Mouse (Mus musculus) gastrocnemius, postnatal 10 days (tissue): ENCODE results near the gene Tenm4. TPM values are rescaled to one million over a fixed set of nuclear protein-coding genes. Genes with fewer than 3 reads are reported as not detected.

Experiments
- DNase-seq: peaks from one replicate; pipeline ENCODE4 v3.0.0; 2021; ENCODE audit warnings: mixed read lengths
- total RNA-seq, 2 experiments: library from RNA; stranded (reverse); gene quantifications; 2 replicates each; pipeline ENCODE4 v1.2.3; 2021

The Tenm4 gene
- total RNA-seq, 2 experiments from 2014 or later, result 11.0 to 15.0 TPM

GRCm38 (mm10) chr7:96409323-96409880 is 238.4 kb downstream of the Tenm4 start:
- DNase-seq, result no peak

GRCm38 (mm10) chr7:96413822-96414221 is 242.8 kb downstream of the Tenm4 start:
- no peak for DNase-seq

GRCm38 (mm10) chr7:96414290-96415055 is 243.4 kb downstream of the Tenm4 start:
- no peak for DNase-seq

GRCm38 (mm10) chr7:96417251-96418004 is 246.4 kb downstream of the Tenm4 start:
- peak; percentile 83 for DNase-seq

- no peak for DNase-seq
Measured at GRCm38 (mm10) chr7:96418146-96418545, 247.1 kb downstream of the Tenm4 start.

GRCm38 (mm10) chr7:96420045-96420444 is 249.0 kb downstream of the Tenm4 start:
- no peak for DNase-seq

GRCm38 (mm10) chr7:96420926-96421605 is 250.0 kb downstream of the Tenm4 start:
- no peak for DNase-seq

- DNase-seq, result no peak
Measured at GRCm38 (mm10) chr7:96426954-96427353, 255.9 kb downstream of the Tenm4 start.

GRCm38 (mm10) chr7:96433307-96433706 is 262.3 kb downstream of the Tenm4 start:
- DNase-seq, result no peak

GRCm38 (mm10) chr7:96438392-96438791 is 267.3 kb downstream of the Tenm4 start:
- no peak for DNase-seq

- no peak for DNase-seq
Measured at GRCm38 (mm10) chr7:96440161-96440707, 269.2 kb downstream of the Tenm4 start.

GRCm38 (mm10) chr7:96445771-96446170 is 274.7 kb downstream of the Tenm4 start:
- no peak for DNase-seq

- DNase-seq, result no peak
Measured at GRCm38 (mm10) chr7:96447806-96448397, 276.9 kb downstream of the Tenm4 start.

- no peak for DNase-seq
Measured at GRCm38 (mm10) chr7:96455957-96456356, 284.9 kb downstream of the Tenm4 start.

GRCm38 (mm10) chr7:96456618-96457017 is 285.6 kb downstream of the Tenm4 start:
- no peak for DNase-seq

GRCm38 (mm10) chr7:96457891-96458290 is 286.8 kb downstream of the Tenm4 start:
- no peak for DNase-seq

GRCm38 (mm10) chr7:96458992-96459391 is 287.9 kb downstream of the Tenm4 start:
- DNase-seq, result no peak

GRCm38 (mm10) chr7:96466761-96467160 is 295.7 kb downstream of the Tenm4 start:
- no peak for DNase-seq

GRCm38 (mm10) chr7:96470821-96471220 is 299.8 kb downstream of the Tenm4 start:
- DNase-seq, result no peak

- DNase-seq, result no peak
Measured at GRCm38 (mm10) chr7:96474560-96475089, 303.6 kb downstream of the Tenm4 start.

GRCm38 (mm10) chr7:96476987-96477613 is 306.1 kb downstream of the Tenm4 start:
- DNase-seq, result no peak
